Comparison of ENCODE assay signal across 34 mouse cellular contexts in the genomic region with DNA sequence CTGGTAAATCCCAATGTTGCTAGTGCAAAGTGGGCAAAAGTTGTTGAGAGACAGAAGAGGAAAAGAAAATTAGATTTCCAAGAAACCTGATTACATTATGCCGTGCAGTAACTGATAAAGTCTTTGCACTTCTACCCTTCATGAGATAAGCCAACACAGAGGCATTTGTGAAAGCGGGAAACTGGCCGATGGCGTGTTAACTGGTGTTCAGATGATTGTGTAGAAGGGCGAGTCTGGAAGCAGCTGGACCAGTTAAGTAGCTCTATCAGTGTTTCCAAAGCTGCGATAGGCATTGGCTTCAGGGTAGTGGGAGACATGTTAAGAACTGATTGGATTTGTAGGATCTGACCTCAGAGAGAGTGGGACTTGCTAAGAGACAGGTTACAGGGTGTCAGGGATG. TPM values are rescaled to one million over a fixed set of nuclear protein-coding genes. Genes with fewer than 3 reads are reported as not detected.
"Had no signal": no experiment of that assay in that cellular context is flagged by ENCODE, and none has a peak within 500 bp of the region (broad histone marks: within the 10 kb centered on the region; RNA-seq: fewer than 3 reads in every experiment).

No protein-coding gene starts in this region.

- H3K36me3 ChIP-seq: embryonic facial prominence, embryonic 10.5 days; embryonic facial prominence, embryonic 12.5 days; embryonic facial prominence, embryonic 13.5 days; embryonic facial prominence, embryonic 15.5 days; forebrain, embryonic 10.5 days; forebrain, embryonic 12.5 days; forebrain, embryonic 15.5 days had no signal

- H3K27me3 ChIP-seq: embryonic facial prominence, embryonic 12.5 days; embryonic facial prominence, embryonic 13.5 days; embryonic facial prominence, embryonic 15.5 days; forebrain, embryonic 12.5 days; forebrain, embryonic 13.5 days; forebrain, embryonic 15.5 days had no signal

- H3K4me3 ChIP-seq: embryonic facial prominence, embryonic 10.5 days; embryonic facial prominence, embryonic 12.5 days; embryonic facial prominence, embryonic 13.5 days; embryonic facial prominence, embryonic 15.5 days; erythroblast, embryonic 14.5 days; forebrain, embryonic 10.5 days; forebrain, embryonic 12.5 days; forebrain, embryonic 13.5 days; forebrain, embryonic 15.5 days; gastrocnemius, adult 2 months; heart, adult 2 months had no signal

- H3K27ac ChIP-seq: embryonic facial prominence, embryonic 10.5 days; embryonic facial prominence, embryonic 12.5 days; embryonic facial prominence, embryonic 13.5 days; embryonic facial prominence, embryonic 15.5 days; forebrain, embryonic 10.5 days; forebrain, embryonic 12.5 days; forebrain, embryonic 13.5 days; forebrain, embryonic 15.5 days; gastrocnemius, adult 2 months; heart, adult 2 months had no signal

- H3K9ac ChIP-seq: embryonic facial prominence, embryonic 12.5 days; embryonic facial prominence, embryonic 13.5 days; embryonic facial prominence, embryonic 15.5 days; forebrain, embryonic 12.5 days; forebrain, embryonic 13.5 days; forebrain, embryonic 15.5 days; forebrain, postnatal 0 days had no signal

- H3K9me3 ChIP-seq: embryonic facial prominence, embryonic 10.5 days; embryonic facial prominence, embryonic 12.5 days; embryonic facial prominence, embryonic 13.5 days; embryonic facial prominence, embryonic 15.5 days; forebrain, embryonic 10.5 days; forebrain, embryonic 12.5 days; forebrain, embryonic 13.5 days; forebrain, embryonic 15.5 days had no signal

- DNase-seq: cerebellum, adult 18-20 months; cerebellum, adult 2 months; cerebellum, adult 8-10 months; cerebellum, adult 9-10 months; cerebellum, adult 9-11 months; cerebellum, postnatal 10 days; cerebellum, postnatal 14 days; cerebellum, postnatal 25 days; cerebellum, postnatal 36 days; embryo, embryonic 11 days; forebrain, postnatal 0 days; gastrocnemius, adult 2 months; gastrocnemius, postnatal 10 days; gastrocnemius, postnatal 14 days; gastrocnemius, postnatal 25 days; gastrocnemius, postnatal 36 days; heart, adult 18-20 months; heart, adult 2 months had no signal

- H3K4me2 ChIP-seq: embryonic facial prominence, embryonic 12.5 days; embryonic facial prominence, embryonic 13.5 days; embryonic facial prominence, embryonic 15.5 days; forebrain, embryonic 12.5 days; forebrain, embryonic 13.5 days; forebrain, embryonic 15.5 days had no signal

- ATAC-seq: forebrain, embryonic 13.5 days; forebrain, embryonic 14.5 days; forebrain, embryonic 15.5 days; forebrain, embryonic 16.5 days; forebrain, postnatal 0 days had no signal

- H3K4me1 ChIP-seq: embryonic facial prominence, embryonic 10.5 days; embryonic facial prominence, embryonic 12.5 days; embryonic facial prominence, embryonic 13.5 days; embryonic facial prominence, embryonic 15.5 days; forebrain, embryonic 10.5 days; forebrain, embryonic 12.5 days; forebrain, embryonic 13.5 days; forebrain, embryonic 15.5 days had no signal

RNA-seq across cellular contexts. Expression of gene Fam83b, which starts 17.0 kb away (rescaled TPM):
- total RNA-seq: common myeloid progenitor, adult 5-6 weeks; gastrocnemius, adult 18-20 months; gastrocnemius, adult 2 months; gastrocnemius, adult 8-10 months; gastrocnemius, postnatal 14 days; gastrocnemius, postnatal 25 days; gastrocnemius, postnatal 36 days; gastrocnemius, postnatal 4 days; granulocyte monocyte progenitor cell, adult 5-6 weeks had no signal
- polyA plus RNA-seq: erythroblast, embryonic 14.5 days; forebrain, embryonic 13.5 days; forebrain, embryonic 14.5 days; forebrain, embryonic 15.5 days; forebrain, embryonic 16.5 days; heart, adult 2 months had no signal
